Mouse (Mus musculus): ENCODE measurements around the gene Rabep2.
"Not testable (repeated sequence)": the region's sequence is repeated elsewhere in the genome, so short reads cannot be mapped to it uniquely, and the experiment has no call there.

Gene Rabep2

DNA sequence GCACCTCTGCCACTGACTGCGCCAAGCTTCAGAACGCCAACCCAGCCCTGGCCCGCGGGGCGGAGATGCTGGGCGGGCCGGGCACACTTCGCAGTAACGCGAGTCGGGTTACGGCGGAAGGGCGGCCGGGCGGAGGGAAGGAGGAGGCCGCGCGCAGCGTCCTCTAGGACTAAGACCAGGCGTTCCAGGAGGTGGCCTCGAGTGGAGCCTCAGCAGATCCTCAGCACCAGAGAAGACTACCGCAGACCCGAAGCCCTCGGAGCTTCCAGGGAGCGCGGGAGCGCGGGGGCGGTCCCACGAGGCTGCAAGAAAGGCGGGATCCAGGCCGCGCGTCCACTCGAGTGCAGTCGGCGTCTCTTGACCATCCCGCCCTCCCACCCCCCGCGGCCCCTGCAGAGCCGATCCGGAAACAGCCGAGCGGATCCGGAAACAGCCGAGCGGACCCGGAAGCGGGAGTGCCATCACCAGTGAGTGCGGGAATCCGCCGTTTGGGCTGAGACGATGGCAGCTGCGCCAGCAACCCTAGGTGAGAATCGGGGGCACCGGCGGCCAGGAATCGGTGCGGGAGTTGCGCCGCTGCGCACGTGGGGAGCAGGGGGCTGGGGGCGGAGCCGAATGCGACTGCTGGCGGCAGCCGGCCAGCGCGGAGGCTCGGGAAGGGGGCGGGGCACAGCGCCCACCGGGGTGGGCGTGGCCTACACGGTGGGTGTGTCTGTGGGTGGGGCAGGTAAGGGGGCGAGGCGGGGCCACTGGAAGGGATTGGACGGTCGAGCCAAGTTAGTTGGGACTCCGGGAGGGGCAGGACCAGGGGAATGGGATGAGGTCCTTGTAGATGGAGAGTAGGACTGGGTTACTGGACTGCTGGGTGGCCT is at the start of gene Rabep2:
Rabep2 (plus strand) TSS at position 129 of the 872 bp plus-strand sequence.
- DNase-seq: peak; percentile 93

- DNase-seq: no peak
Measured at GRCm38 (mm10) chr7:126383565-126383964, 45.0 kb upstream of the Rabep2 start.

- DNase-seq: no peak
Measured at GRCm38 (mm10) chr7:126388185-126388584, 40.4 kb upstream of the Rabep2 start.

GRCm38 (mm10) chr7:126392086-126392884 is 36.3 kb upstream of the Rabep2 start:
- DNase-seq: not testable (repeated sequence)

DNA sequence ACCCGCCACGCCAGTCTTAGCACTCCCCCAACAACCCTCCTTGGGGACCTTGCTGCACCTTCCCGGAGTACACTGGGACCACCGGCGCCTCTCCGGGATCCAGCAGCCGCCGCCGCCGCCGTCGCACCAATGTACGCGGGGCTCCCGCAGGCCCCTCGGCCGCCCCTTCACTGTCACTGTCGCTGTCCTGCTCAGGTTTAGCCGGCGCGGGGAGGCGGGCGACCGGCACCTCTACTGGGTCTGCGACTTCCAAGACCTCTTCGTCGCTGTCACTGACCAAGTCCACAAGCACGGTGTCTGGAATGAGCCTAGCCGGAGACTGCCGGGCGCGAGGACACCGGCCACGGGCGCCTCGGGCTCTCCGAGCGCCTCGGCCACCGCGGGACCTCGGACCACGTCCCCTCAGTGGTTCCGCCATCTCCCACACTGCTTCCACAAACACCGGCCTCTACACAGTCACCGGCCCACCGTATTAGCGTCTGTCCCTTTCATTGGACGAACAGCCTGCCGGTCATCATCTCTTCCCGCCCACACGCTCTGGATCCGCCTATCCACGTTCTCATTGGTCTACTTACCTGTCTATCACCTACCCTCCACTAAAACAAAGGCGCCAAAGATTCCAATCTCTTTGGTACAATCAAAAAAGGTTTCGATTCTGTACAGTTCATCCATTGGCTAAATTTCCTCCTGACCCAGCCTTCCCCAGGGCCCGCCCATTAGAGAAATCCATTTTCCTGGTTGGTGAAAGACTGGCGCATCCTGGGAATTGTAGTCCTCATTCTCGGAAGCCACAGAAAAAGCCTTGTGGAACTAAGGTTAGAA is 32.0 kb upstream of the Rabep2 start, which contains the start of gene Nfatc2ip:
Nfatc2ip (minus strand) TSS at position 440 of the 822 bp plus-strand sequence.
- peak; percentile 96 for DNase-seq

DNA sequence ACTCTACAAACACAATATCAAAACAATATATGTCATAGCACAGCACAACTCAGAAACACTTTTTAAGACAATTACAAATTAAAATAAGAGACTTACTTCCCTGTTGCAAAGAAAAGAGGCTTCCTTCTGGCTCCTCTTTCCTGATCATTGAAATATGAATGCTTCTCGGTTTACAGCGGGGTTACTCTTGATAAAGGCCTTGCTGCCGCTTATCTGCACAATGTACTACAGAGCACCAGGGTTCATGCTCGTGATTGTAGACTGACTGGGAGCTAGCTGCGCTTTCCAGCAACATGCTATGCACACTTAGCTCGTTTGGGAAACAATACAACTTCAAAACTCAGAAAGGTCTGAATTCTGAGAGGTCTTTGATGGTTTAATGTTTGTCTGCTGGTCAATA is 31.3 kb upstream of the Rabep2 start:
- DNase-seq: no peak

DNA sequence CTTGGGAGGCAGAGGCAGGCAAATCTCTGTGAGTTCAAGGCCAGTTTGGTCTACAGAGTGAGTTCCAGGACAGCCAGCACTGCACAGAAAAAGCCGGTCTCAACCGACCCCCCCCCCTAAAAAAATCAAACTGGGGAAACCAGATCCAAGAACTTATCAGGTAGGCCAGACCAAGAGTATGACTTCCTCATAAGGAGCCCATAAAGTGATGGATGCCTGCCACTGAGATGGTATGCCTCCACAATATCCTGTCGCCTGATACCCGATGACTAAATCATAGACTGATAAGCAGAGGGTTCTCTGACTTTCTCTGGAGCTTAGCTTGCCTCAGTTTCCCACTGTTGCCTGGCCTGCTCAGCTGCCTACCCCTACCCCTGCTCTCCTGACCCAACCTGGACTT is 30.7 kb upstream of the Rabep2 start:
- no peak for DNase-seq

- DNase-seq: peak; percentile 64
Measured at GRCm38 (mm10) chr7:126399548-126399947, 29.0 kb upstream of the Rabep2 start.

- DNase-seq: not testable (repeated sequence)
Measured at GRCm38 (mm10) chr7:126402518-126402917, 26.0 kb upstream of the Rabep2 start.

GRCm38 (mm10) chr7:126408686-126409085 is 19.9 kb upstream of the Rabep2 start:
- DNase-seq: no peak

DNA sequence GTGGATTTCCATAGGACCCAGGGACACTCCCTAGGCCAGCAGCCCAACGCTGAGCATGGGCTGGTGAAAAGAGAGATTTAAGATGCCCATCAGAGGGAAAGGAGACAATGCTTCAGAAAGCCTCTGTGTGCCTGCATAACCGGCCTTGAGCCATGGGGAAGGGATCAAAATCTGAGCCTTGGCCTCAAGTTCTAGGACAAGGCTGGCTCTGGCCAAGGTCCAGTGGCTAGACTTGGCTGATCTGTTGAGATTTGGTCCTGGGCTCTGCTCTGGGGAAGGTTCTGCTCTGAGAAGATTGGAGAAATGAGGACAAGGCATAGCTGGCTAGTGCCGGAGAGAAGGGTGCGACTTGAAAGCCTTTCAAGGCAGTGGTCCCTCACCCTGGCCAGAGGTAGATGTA is 17.5 kb upstream of the Rabep2 start:
- no peak for DNase-seq

GRCm38 (mm10) chr7:126414725-126415124 is 13.8 kb upstream of the Rabep2 start, which contains the start of gene Cd19:
TSS of gene Cd19 (minus strand) at chr7:126414889.
- no peak for DNase-seq

GRCm38 (mm10) chr7:126416615-126417014 is 11.9 kb upstream of the Rabep2 start:
- DNase-seq: no peak

DNA sequence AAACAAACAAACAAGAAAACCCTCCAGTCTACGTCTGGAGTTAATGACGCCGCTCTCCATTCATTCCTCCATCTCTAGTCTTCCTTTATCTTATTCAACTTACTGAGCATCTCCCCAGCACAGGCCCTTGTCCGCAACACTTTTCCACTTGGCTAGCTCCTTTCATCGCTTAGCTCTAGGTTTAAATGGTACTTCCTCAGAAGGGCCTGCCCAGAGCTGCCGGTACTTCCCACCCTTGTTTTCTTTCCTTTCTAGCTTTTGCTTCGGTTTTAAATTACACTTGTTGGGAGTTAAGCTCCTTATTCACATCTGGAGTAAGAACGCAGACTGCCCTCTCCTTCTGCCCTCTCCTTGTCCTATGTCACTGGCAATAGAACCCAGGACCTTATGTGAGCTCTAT is 11.5 kb upstream of the Rabep2 start:
- no peak for DNase-seq

GRCm38 (mm10) chr7:126417606-126418005 is 11.0 kb upstream of the Rabep2 start:
- DNase-seq: no peak

GRCm38 (mm10) chr7:126418496-126418895 is 10.1 kb upstream of the Rabep2 start:
- DNase-seq: no peak

DNA sequence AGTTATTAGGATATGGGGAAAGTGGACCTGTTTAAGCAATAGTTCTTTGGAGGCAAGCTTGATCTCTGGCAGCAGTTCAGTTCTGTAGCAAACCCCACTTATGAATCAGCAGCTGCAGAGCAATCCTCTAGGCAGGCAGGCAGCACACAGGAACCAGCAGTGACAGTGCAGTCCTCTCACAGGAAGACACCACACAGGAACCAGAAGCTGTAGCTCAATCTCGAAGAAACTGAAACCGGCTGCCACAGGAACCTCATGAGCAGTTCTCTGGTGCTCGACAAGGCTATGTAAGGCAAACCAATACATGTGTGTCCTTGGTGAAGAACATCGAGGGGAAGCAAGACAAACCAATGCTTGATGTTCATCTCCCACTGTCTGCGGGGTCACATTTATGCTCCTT is 6.8 kb upstream of the Rabep2 start:
- DNase-seq: no peak

GRCm38 (mm10) chr7:126424161-126424560 is 4.4 kb upstream of the Rabep2 start:
- DNase-seq: no peak

GRCm38 (mm10) chr7:126427323-126427860 is 1.2 kb upstream of the Rabep2 start:
- DNase-seq: no peak

GRCm38 (mm10) chr7:126428154-126428553 is 405 bp upstream of the Rabep2 start:
- no peak for DNase-seq

GRCm38 (mm10) chr7:126429503-126429898 is 942 bp downstream of the Rabep2 start:
- DNase-seq: no peak

GRCm38 (mm10) chr7:126430167-126430566 is 1.6 kb downstream of the Rabep2 start:
- no peak for DNase-seq

GRCm38 (mm10) chr7:126434726-126435125 is 6.2 kb downstream of the Rabep2 start:
- DNase-seq: no peak

All from right cerebral cortex, postnatal 25 days (tissue).